ENCODE assay signal across 23 mouse cellular contexts in the genomic region with DNA sequence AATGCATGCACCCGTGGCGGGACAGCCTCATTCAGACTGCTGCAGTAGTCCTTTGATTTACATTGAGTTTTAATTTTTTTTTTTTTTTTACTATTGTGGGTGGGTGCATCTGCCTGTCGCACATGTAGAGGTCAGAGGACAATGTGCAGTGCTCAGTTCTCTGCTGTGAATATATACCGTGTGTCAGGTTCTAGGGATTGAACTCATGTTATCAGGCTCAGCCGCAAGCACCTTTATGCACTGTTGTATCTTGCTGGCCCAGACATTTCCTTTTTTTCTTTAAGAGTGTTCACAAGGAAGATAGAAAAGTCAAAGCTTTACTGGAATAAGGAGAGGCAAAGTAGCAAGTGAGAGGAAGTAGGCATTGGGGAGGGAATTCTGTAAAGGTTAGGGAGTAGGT. TPM values are rescaled to one million over a fixed set of nuclear protein-coding genes. Genes with fewer than 3 reads are reported as not detected.
DNase-seq lines count a peak whose midpoint lies in the region; ATAC-seq and TF ChIP-seq lines count a peak whose summit lies in the region.
"Had no signal": no experiment of that assay in that cellular context is flagged by ENCODE, and none has a peak within 500 bp of the region (broad histone marks: within the 10 kb centered on the region; RNA-seq: fewer than 3 reads in every experiment).

No protein-coding gene starts in this region.

- no peaks in the 10 kb centered on the region for H3K27me3 ChIP-seq in G1E (ENCODE audit: insufficient read depth, low read length)
- H3K27me3 ChIP-seq in liver, embryonic 15.5 days, result no peaks in the 10 kb centered on the region
- no peaks in the 10 kb centered on the region for H3K27me3 ChIP-seq in kidney, embryonic 14.5 days (ENCODE audit: control insufficient read depth, insufficient read depth, low read length)
- H3K27me3 ChIP-seq: CH12.LX; embryonic facial prominence, embryonic 13.5 days; forebrain, embryonic 13.5 days; heart, embryonic 12.5 days had no signal

- H3K9ac ChIP-seq in liver, embryonic 15.5 days, result no peak overlapping the region
- no peak overlapping the region for H3K9ac ChIP-seq in kidney, embryonic 14.5 days (ENCODE audit: low read depth, low read length)
- H3K9ac ChIP-seq: embryonic facial prominence, embryonic 13.5 days; forebrain, embryonic 13.5 days; heart, embryonic 12.5 days; hindbrain, embryonic 14.5 days had no signal

- H3K36me3 ChIP-seq in G1E (replicated peaks), result peaks cover 44% of the 10 kb centered on the region
- H3K36me3 ChIP-seq in liver, embryonic 15.5 days (replicated peaks), result peaks cover 26% of the 10 kb centered on the region
- 0 out of 2 replicates have a peak, but pooled peaks cover 5% of the 10 kb centered on the region for H3K36me3 ChIP-seq in kidney, embryonic 14.5 days (ENCODE audit: control insufficient read depth, insufficient read depth, low read length)
- H3K36me3 ChIP-seq: embryonic facial prominence, embryonic 13.5 days had no signal

- WGBS in liver, embryonic 15.5 days (ENCODE audit: insufficient replicate concordance), result 43% methylated on average over 5 of the region's 5 CpGs
- WGBS in kidney, embryonic 14.5 days, result 78% methylated on average over 5 of the region's 5 CpGs

- H3K27ac ChIP-seq in liver, embryonic 15.5 days (replicated peaks), result no peak overlapping the region
- H3K27ac ChIP-seq in kidney, embryonic 14.5 days (ENCODE audit: low read depth, low read length), result no peak overlapping the region
- H3K27ac ChIP-seq: embryonic facial prominence, embryonic 13.5 days; forebrain, embryonic 13.5 days; gastrocnemius, adult 2 months; hindbrain, embryonic 10.5 days; hindbrain, embryonic 14.5 days had no signal

- H3K9me3 ChIP-seq in G1E (replicated peaks), result no peaks in the 10 kb centered on the region
- no peaks in the 10 kb centered on the region for H3K9me3 ChIP-seq in liver, embryonic 15.5 days (replicated peaks)
- no peaks in the 10 kb centered on the region for H3K9me3 ChIP-seq in kidney, embryonic 14.5 days (ENCODE audit: control insufficient read depth, low read length)
- H3K9me3 ChIP-seq: embryonic facial prominence, embryonic 13.5 days; forebrain, embryonic 13.5 days; heart, embryonic 12.5 days; hindbrain, embryonic 10.5 days had no signal

- DNase-seq in G1E (ENCODE audit: low spot score), result no peak
- no peak for DNase-seq in cerebellum, postnatal 25 days
- no peak for DNase-seq in spleen, adult 18-20 months
- DNase-seq: adrenal gland, postnatal 10 days; cerebellum, adult 11 months; cerebellum, adult 8-10 months; cerebellum, postnatal 14 days; gastrocnemius, adult 2 months; gastrocnemius, postnatal 25 days had no signal

- peaks cover 45% of the 10 kb centered on the region for H3K4me1 ChIP-seq in G1E (ENCODE audit: insufficient read depth, low read depth, low read length)
- H3K4me1 ChIP-seq in liver, embryonic 15.5 days (replicated peaks), result peaks cover 46% of the 10 kb centered on the region
- no peaks in the 10 kb centered on the region for H3K4me1 ChIP-seq in kidney, embryonic 14.5 days (ENCODE audit: control insufficient read depth, insufficient read depth, low read length)

- TF ChIP-seq CTCF in G1E (IDR thresholded peaks at IDR 0.05; ENCODE audit: low read depth, low read length), result no peak

- no peak overlapping the region for H3K4me2 ChIP-seq in liver, embryonic 15.5 days
- H3K4me2 ChIP-seq in kidney, embryonic 14.5 days (replicated peaks; ENCODE audit: low read depth, low read length), result no peak overlapping the region
- H3K4me2 ChIP-seq: embryonic facial prominence, embryonic 13.5 days; forebrain, embryonic 13.5 days; heart, embryonic 12.5 days; hindbrain, embryonic 14.5 days had no signal

- no peak overlapping the region for H3K4me3 ChIP-seq in G1E (ENCODE audit: low read depth, low read length)
- H3K4me3 ChIP-seq in liver, embryonic 15.5 days (replicated peaks), result no peak overlapping the region
- no peak overlapping the region for H3K4me3 ChIP-seq in kidney, embryonic 14.5 days (ENCODE audit: low read length)
- H3K4me3 ChIP-seq: embryonic facial prominence, embryonic 13.5 days; forebrain, embryonic 13.5 days; gastrocnemius, adult 2 months; heart, embryonic 12.5 days; hindbrain, embryonic 10.5 days had no signal

- ATAC-seq in G1E (ENCODE audit: extremely low read depth, insufficient number of reproducible peaks, low FRiP score, poor library complexity, severe bottlenecking), result peak; percentile 67
- peak; percentile 50; the same call in 1 of the 2 replicates for ATAC-seq in common myeloid progenitor, adult 5-6 weeks (replicated peaks; ENCODE audit: low read depth, poor library complexity, severe bottlenecking)
- ATAC-seq in liver, embryonic 15.5 days (ENCODE audit: insufficient read depth), result peak; percentile 74
- ATAC-seq in megakaryocyte-erythroid progenitor cell, adult 5-6 weeks (replicated peaks; ENCODE audit: low FRiP score, low TSS enrichment, poor library complexity, severe bottlenecking), result peak; percentile 93
- no peak for ATAC-seq in kidney, embryonic 14.5 days (ENCODE audit: low FRiP score, low TSS enrichment)
- ATAC-seq: forebrain, embryonic 13.5 days had no signal

RNA-seq across cellular contexts. Expression of a gene that starts 16.4 kb away (rescaled TPM):
- total RNA-seq in G1E (2014; fragmentation: Nextera tagmentation) (303 and 306 TPM in 2 replicates), G1E (2017) (121 and 135 TPM in 2 replicates)
- 30.4 and 32.1 TPM in 2 replicates for polyA plus RNA-seq in G1E (2012)
- 32.1 and 33.8 TPM in 2 replicates for total RNA-seq in common myeloid progenitor, adult 5-6 weeks (2017)
- polyA plus RNA-seq in liver, embryonic 15.5 days (2015; fragmentation: Nextera tagmentation; extraction: Ambion mirVana), result 46.3 and 46.5 TPM in 2 replicates
- total RNA-seq in megakaryocyte-erythroid progenitor cell, adult 5-6 weeks (2014; fragmentation: Nextera tagmentation), result 30.1 and 39.6 TPM in 2 replicates
- 32.5 and 42.1 TPM in 2 replicates for total RNA-seq in megakaryocyte-erythroid progenitor cell, adult 5-6 weeks (2017)
- 27.9 and 47.8 TPM in 2 replicates for polyA plus RNA-seq in kidney, embryonic 14.5 days (2014; fragmentation: Nextera tagmentation; extraction: Ambion mirVana)

RNA-seq across cellular contexts. Expression of a gene that starts 57.4 kb away (rescaled TPM):
- total RNA-seq in G1E (2014; fragmentation: Nextera tagmentation) (1.9 and 2.3 TPM in 2 replicates), G1E (2017) (0.22 and 0.46 TPM in 2 replicates)
- 0.07 and 0.24 TPM in 2 replicates for polyA plus RNA-seq in G1E (2012)
- total RNA-seq in common myeloid progenitor, adult 5-6 weeks (2017), result not detected in 2 replicates
- polyA plus RNA-seq in liver, embryonic 15.5 days (2015; fragmentation: Nextera tagmentation; extraction: Ambion mirVana), result 0.15 and 0.29 TPM in 2 replicates
- not detected in 2 replicates for total RNA-seq in megakaryocyte-erythroid progenitor cell, adult 5-6 weeks (2014; fragmentation: Nextera tagmentation)
- not detected in 2 replicates for total RNA-seq in megakaryocyte-erythroid progenitor cell, adult 5-6 weeks (2017)
- polyA plus RNA-seq in kidney, embryonic 14.5 days (2014; fragmentation: Nextera tagmentation; extraction: Ambion mirVana), result 0.33 TPM in 1 of 2 replicates, not detected in the other
- total RNA-seq: adrenal gland, postnatal 10 days; CH12.LX; gastrocnemius, postnatal 25 days; granulocyte monocyte progenitor cell, adult 5-6 weeks; heart, adult 8-10 months; heart, postnatal 25 days had no signal
- polyA plus RNA-seq: forebrain, embryonic 13.5 days; heart, embryonic 16.5 days; hindbrain, embryonic 10.5 days; hindbrain, embryonic 14.5 days had no signal
